Mouse (Mus musculus) adrenal gland, adult (tissue): ENCODE measurements around the gene D930020B18Rik.

ENCODE experiments used
- DNase-seq, 2 experiments: peaks; one replicate each; pipeline ENCODE4 v3.0.0; 2022 to 2023; ENCODE audit warnings: low spot score in 1 of 2; ENCODE audit not compliant: inconsistent age in 2 of 2

Gene D930020B18Rik

DNA sequence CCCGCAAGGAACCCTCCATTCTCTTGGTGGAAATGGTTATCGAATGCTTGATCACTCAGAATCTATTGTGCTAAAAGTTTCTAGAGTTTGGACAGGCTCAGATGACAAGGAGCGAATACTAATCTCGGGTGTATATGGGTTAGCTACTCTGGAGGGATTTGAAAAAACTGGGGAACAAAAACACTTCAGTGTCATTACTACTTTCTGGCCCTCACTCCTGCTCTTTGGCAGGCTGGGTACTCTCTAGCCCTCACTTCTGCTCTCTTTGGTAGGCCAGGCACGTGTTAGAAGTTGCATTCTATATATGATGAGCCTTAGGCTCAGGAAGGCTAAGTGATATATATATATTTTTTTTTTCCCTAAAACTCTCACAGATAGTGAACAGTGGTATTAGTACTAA is 1.8 kb upstream of the D930020B18Rik start:
- DNase-seq = no peak

- peak in 1 of 2 experiments; percentile 42 for DNase-seq
These were observed 1.0 kb upstream of the D930020B18Rik start for GRCm38 (mm10) chr10:121640150-121640930.

GRCm38 (mm10) chr10:121640944-121641271 is 480 bp upstream of the D930020B18Rik start:
- peak in 1 of 2 experiments; percentile 33 for DNase-seq

DNA sequence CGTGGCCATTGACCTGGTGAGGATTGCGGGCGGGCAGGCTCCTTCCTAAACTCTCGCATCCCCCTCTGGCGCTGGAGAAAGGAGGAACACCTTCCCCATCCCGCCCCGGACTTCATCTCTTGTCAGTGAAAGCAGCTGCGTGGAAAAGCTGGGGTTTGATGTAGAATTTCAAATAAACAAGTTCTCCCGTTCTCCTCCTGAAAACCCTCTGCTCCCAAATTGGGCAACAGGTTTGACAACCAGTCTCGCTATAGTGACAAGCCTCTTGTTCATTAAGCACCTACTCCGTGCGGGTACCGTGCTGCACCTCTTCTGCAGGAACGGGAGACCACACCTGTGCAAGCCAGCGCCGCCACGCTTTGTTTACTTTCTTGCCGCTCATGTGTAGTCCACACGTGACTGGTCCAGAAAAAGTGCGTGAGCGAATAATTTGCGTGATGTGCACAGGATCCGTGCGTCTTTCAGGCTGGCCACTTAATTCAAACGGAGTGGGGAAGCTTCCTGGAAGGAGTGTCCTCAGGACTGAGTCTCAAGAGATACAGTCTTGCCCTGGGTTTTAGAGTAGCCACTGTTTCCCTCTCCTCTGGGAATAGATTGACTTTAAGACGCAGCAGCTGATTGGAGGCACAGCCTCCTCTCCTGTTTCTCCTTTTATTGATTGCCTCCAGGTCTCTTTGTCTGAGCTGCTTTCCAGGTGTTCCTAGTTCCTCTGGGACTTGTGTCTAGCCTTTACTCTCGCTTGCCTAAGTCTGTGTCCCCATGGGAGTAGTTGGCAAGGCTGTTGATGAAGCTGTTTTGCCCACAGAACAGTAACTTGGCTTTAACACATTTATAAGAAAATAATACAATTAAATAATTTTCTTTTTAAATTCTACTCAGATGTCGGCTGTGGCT is 913 bp downstream of the D930020B18Rik start:
- peak in 1 of 2 experiments; percentile 34 for DNase-seq

DNA sequence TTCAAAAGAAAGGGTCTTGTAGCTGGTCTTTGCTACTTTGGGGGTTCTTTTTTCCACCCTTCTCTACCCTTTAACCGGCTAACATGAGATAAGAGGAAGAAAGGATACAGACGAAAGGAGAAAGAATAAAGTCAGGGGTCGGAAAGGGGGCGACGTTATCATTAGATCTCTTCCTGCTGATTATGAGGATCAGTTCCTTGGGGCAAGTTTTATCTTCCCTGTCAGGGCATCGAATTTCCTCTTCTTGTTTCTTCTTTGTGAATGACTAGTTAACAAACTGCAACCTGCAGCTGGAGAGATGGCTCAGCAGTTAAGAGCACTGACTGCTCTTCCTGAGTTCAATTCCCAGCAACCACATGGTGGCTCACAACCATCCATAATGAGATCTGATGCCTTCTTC is 4.9 kb downstream of the D930020B18Rik start:
- no peak for DNase-seq

DNA sequence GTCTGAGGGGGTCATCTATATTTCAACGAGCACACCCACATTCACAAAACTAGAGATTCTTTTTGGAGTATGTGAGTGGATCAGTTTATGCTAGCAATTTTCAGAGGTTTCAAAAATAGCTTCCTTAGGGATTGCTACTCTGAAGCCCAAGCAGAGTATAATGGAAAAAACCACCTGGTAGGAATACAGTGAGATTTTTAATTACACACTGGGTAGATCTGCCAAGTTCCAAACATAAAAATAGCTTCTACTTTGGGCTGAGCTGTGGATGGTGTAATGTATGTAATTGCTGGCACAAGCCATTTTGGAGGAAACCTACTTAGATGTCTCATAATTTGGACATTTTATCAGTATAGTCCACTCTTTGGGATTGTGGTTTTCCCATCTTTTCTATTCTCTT is 11.7 kb downstream of the D930020B18Rik start:
- no peak for DNase-seq

DNA sequence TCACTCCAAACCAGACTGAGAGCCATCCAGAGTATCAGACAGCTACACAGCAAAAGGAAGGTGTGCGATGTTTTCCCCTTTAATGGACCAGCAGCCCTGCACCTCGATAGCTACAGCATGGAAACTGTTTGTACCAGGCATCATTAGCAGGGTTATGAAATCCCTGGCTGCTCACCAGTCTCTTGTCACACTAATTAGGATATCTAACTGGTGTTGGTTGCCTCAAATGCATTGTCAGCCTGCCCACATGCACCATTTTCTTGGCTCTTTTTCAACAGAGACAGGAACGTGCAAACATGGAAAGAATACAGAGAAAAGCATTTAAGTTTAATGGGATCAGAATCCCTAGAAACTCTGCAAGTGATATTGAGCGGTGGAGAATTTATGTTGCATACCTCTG is 14.5 kb downstream of the D930020B18Rik start:
- no peak for DNase-seq

GRCm38 (mm10) chr10:121662711-121663110 is 21.3 kb downstream of the D930020B18Rik start:
- no peak for DNase-seq

DNA sequence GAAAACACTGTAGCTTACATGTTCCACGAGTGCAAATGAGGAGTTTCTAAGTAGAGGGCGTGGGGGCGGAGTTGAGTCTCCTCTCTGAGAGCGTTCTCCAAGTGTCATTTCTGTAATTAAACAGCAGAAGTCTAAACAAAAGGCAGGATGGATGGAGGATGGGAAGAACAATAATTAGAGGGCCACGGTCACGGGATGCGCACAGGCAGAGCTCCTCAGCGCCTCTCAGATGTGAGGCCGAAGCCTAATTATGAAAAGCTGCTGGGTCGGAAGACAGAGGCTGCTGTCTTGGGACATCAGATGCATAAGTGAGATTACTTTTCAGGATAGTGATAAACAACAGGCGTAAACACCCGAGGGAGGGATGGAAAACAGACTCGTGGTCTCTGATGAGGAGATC is 22.2 kb downstream of the D930020B18Rik start:
- DNase-seq = no peak

DNA sequence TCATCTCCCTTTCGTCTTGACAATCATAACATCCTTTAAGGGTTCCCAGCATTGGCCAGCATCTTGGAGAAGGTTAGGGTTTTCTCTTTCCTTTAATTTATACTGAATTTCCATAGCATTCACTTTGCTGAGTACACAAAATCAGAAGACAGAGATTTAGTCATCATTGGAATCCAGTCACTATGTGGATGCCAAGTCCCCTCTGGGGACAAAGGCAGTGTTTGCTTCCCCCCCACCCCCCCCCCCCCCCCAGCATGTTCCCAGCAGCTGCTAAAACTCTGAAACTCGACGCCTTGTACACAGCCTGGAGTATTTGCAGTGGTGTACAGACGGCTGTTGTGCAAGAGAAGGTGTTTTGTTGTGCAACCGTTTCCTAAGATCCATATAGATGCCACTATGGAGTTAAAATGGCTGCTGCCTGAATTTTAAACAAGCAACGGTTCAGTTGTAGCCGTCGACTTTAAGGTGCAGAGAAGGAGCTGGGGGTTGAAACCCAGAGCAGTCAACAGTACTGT is 24.3 kb downstream of the D930020B18Rik start:
- DNase-seq = no peak

DNA sequence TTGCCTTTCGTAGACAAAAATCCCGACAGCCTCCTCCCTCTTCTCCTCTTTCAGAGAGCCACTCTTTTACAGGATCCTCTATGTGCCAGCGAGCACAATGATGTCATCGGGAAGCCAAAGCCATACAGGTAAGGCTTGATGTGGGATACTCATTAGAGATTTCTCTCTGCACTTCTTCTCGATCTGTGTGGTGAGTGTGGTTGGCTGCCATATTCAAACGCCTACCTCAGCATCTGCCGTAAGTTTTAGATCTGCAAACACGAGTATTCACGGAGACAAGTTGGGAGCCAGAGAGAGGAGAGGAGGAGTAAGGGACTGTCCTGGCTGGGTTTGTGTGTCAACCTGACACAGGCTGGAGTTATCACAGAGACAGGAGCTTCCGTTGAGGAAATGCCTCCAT is 27.7 kb downstream of the D930020B18Rik start:
- no peak for DNase-seq

DNA sequence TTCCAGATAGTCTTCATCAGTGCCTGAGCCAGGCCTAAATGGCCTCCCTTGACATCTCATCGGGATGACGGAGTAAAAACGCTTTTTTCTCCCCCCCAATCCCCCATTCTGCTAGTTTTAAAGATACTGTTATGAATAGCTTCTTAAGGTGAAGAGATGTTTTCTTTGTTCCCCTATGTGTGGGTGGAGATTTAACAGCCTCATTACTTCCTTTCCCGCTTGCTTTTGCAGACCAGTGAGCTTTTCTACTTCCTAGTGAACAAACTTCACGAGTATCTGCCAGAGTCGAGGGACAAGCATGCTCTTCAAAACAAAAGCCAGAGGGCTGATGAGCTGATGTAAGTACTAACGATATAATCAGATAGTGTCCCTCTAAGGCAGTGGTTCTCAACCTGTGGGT is 35.6 kb downstream of the D930020B18Rik start:
- no peak for DNase-seq

- DNase-seq = no peak
These were observed 39.5 kb downstream of the D930020B18Rik start for GRCm38 (mm10) chr10:121680902-121681301.

DNA sequence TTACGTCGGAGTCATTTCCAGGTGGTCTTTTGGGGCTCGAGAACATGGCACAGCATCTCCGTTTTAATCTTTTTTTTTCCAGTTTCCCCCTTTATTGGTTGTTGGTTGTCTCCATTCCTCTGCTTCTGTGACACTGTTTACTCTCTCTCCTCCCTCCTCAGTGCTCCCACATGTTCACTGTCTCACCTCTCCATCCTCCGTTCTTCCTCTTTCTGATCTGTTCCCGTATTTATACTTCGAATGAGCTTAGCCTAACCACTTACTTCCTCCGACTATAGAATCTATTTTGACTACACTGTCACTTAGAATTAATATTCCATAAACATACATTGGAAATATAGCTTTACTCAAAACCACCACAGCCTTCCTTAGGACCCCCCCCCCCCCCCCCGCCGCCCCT is 41.2 kb downstream of the D930020B18Rik start:
- DNase-seq = no peak

DNA sequence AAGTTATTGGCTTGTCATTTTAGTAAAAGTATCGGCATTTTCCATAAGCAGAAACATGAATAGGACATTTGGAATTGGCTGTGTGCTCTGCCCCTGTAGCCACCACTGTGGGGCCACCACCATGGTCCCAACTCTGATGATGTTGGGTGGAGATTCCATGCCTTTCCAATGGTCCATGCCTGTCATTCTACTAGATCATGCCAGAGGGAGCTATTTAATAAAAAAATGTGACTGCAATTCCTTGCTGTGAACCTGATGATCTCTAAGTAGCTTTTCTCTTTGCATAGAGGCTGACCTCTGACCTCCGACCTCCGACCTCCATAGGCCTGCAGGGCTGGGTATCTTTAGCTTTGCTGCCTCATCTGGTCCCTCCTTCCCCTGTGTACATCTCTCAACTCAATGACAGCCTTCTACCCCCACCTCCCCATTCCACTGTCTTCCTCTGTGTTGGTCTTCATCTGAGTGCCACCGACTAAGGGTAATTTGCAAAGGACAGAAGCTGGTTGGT is 44.8 kb downstream of the D930020B18Rik start:
- DNase-seq = peak in 1 of 2 experiments; percentile 35

DNA sequence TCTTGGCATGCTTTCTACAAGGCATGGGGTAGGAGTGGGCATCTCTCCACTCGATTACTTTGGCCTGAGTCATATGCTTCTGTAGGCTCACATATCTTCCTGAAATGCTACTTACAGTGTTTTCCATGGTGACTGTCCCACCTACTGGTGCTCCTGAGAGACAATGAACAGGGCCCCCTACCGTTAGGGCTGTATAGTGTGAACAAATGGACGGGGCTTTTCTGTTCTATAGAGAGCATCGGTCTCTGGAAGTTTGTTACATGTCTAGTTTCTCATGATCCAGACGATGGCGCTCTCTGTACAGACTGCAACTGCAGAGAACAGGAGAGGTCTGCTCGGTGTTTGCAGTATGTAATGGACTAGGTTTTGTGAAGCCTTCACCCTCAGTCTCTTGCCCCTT is 46.1 kb downstream of the D930020B18Rik start:
- DNase-seq = no peak

- DNase-seq = peak; percentile 40 to 85
These were observed 48.4 kb downstream of the D930020B18Rik start for GRCm38 (mm10) chr10:121689591-121690314.

DNA sequence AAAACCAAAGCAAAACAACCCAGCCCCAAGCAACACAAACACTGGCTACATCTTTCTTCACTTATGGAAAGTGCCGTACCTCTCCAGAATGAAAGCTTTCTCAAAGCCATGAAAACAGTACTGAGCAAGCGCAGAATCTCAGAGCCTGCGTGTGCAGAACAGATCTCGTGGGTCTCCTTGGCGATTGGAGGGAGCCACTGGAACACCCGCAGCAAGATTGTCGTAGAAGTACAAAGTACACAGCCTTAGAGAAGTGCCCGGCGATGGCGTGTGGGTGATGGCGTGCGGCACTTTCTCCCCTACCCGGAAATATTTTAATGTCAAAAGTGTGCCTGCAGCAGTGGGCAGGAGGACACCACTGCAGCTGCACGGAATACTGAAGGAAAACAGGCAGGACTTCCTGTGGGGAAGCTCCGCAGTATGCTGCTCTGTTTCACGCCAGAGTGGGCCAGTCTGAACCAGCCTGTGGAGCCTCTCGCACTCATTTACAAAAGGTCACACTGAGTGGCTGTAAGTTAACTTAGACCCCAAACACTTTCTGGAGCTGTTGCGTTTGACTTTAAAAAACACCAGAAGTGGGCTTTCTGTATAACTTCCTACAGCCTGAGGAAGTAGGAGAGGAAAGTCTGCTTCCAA is 51.7 kb downstream of the D930020B18Rik start:
- DNase-seq = no peak

GRCm38 (mm10) chr10:121694567-121694966 is 53.2 kb downstream of the D930020B18Rik start:
- no peak for DNase-seq
